Mouse (Mus musculus) ES-E14 (cell line): Measurements from ENCODE around the gene Nos2.

Experiments
- CHD2 ChIP-seq: IDR thresholded peaks from 2 replicates; pipeline ENCODE4 v1.6.1; 2014; ENCODE audit warnings: mild to moderate bottlenecking, low read depth, low read length, inconsistent platforms
- MAFK ChIP-seq: IDR thresholded peaks from 2 replicates; pipeline ENCODE4 v1.6.1; 2014; ENCODE audit warnings: mild to moderate bottlenecking, low read depth, low read length, inconsistent platforms; ENCODE audit not compliant: insufficient read depth
- ZC3H11A ChIP-seq: IDR thresholded peaks from 2 replicates; pipeline ENCODE4 v1.6.1; 2012; ENCODE audit warnings: low read depth, mild to moderate bottlenecking, inconsistent platforms, low read length, borderline replicate concordance

DNA sequence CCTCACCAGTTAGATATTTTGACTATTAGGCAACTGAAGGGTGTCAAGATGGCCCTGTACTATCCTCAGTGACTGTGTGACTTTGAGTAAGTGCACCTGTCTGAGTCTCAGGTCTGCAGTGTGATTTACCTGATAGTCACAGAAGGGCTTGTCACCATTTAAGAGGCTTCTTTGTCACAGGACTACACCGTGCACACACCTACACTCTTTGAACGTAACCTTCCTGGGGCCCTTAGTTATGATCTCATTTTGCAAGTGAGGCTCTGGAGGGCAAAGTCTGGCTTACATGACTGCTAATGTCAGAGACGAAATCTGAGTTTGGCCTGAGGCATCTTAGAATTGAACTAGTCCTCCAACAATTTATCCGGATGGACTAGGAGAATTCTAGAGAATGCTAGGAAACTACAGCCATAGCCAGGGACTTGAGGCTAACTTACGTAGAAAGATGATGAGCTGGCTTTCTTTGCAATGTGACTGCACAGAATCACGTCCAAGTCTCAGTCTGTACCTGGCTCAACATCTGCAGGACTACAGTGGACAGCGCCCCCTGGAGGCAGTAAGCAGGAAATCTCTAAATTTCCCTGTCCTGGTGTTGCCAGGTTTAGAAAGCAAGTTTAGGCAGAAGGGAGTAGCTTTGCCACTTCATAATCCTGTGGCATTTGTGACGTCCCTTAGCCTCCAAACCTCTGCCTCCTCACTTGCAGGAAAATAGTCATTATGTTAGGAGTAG, 2.3 kb downstream of the Nos2 start:
- no peak for TF ChIP-seq CHD2
- TF ChIP-seq MAFK = no peak
- peak; percentile 43; the same call in 1 of the 2 replicates for TF ChIP-seq ZC3H11A
